Mouse (Mus musculus) megakaryocyte-erythroid progenitor cell, adult 5 weeks (primary cell): Measurements from ENCODE around the gene Nhlrc3. TPM values are rescaled to one million over a fixed set of nuclear protein-coding genes. Genes with fewer than 3 reads are reported as not detected.

Experiments used
- polyA plus RNA-seq: library from polyadenylated mRNA; stranded (reverse); fragments of >175 nt; gene quantifications from 2 replicates; pipeline ENCODE4 v1.2.3, GENCODE M21; 2012

The Nhlrc3 gene
- polyA plus RNA-seq = 2.0 and 2.1 TPM in 2 replicates

GRCm38 (mm10) chr3:53463046-53463764, at the start of gene Nhlrc3, which contains the start of gene Proser1:
Nhlrc3 (minus strand) TSS chr3:53463332.
Proser1 (plus strand) TSS chr3:53463666.

GRCm38 (mm10) chr3:53488353-53488752, 25.2 kb upstream of the Nhlrc3 start, which contains the start of gene Stoml3:
Stoml3 (plus strand) TSS chr3:53488653.

Other genes with a start within 250 kb of the Nhlrc3 start
- gene Proser1, start 334 bp upstream of the Nhlrc3 start, polyA plus RNA-seq = 50.9 and 64.3 TPM in 2 replicates
- 0.04 TPM in 1 of 2 replicates, not detected in the other for gene Stoml3, start 25.3 kb upstream of the Nhlrc3 start, polyA plus RNA-seq
- gene Frem2, start 194.0 kb upstream of the Nhlrc3 start, polyA plus RNA-seq = not detected in 2 replicates